Mouse (Mus musculus): ENCODE results near the gene Rab11a. TPM values are rescaled to one million over a fixed set of nuclear protein-coding genes. Genes with fewer than 3 reads are reported as not detected.

Gene Rab11a
- polyA plus RNA-seq, 2 experiments, result 243 to 434 TPM

- H3K4me2 ChIP-seq (replicated peaks; ENCODE audit: low read depth, low read length, severe bottlenecking), result no peak overlapping the region
- ATAC-seq (ENCODE audit: low FRiP score, low read depth), result no peak
Measured at GRCm38 (mm10) chr9:64773254-64773653, 35.7 kb upstream of the Rab11a start.

DNA sequence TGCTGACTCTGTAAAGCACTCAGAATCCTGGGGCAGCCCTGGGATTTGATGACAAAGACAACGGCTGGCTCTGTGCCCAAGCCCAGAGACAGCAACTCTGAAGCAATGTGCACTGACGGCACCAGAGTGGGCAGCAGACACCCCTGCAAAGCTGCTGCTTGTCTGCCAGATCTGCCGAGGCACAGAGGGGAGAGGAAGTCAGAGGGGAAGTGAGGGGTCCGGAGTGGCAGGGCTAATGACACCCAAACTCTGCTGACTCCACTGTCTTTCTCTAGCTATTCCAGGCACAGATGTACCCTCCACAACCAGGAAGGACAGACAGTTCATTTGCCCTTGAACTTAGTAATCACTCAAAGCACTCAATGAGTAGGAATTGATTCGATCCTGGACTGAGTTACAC is 33.7 kb upstream of the Rab11a start:
- ATAC-seq (ENCODE audit: low FRiP score, low read depth) (no peak), DNase-seq (ENCODE audit: low spot score) (no peak)
- Histone ChIP-seq H3K27me3 (ENCODE audit: control insufficient read depth, insufficient read depth, low read length) (no peaks in the 10 kb centered on the region), H3K4me1 (ENCODE audit: control insufficient read depth, insufficient read depth, low read length) (no peaks in the 10 kb centered on the region), H3K9ac (ENCODE audit: low read depth, low read length, severe bottlenecking) (no peak overlapping the region), H3K36me3 (ENCODE audit: control insufficient read depth, insufficient read depth, low read length) (no peaks in the 10 kb centered on the region), H3K4me2 (replicated peaks; ENCODE audit: low read depth, low read length, severe bottlenecking) (no peak overlapping the region), H3K9me3 (ENCODE audit: control insufficient read depth, low read length) (no peaks in the 10 kb centered on the region), H3K27ac (replicated peaks; ENCODE audit: low read depth, low read length) (no peak overlapping the region), H3K4me3 (replicated peaks; ENCODE audit: low read length) (no peak overlapping the region)
- 46% methylated on average over 5 of the region's 5 CpGs for WGBS
- no peak for TF ChIP-seq POLR2A (IDR thresholded peaks at IDR 0.05; ENCODE audit: borderline replicate concordance, extremely low read depth, insufficient read depth, insufficient read length)

More at GRCm38 (mm10) chr9:64773254-64773653, 35.7 kb upstream of the Rab11a start:
- Histone ChIP-seq H3K4me1 (ENCODE audit: control insufficient read depth, insufficient read depth, low read length) (no peaks in the 10 kb centered on the region), H3K9me3 (ENCODE audit: control insufficient read depth, low read length) (no peaks in the 10 kb centered on the region), H3K36me3 (ENCODE audit: control insufficient read depth, insufficient read depth, low read length) (no peaks in the 10 kb centered on the region), H3K27ac (replicated peaks; ENCODE audit: low read depth, low read length) (no peak overlapping the region), H3K4me3 (replicated peaks; ENCODE audit: low read length) (no peak overlapping the region), H3K9ac (ENCODE audit: low read depth, low read length, severe bottlenecking) (no peak overlapping the region), H3K27me3 (ENCODE audit: control insufficient read depth, insufficient read depth, low read length) (no peaks in the 10 kb centered on the region)
- no peak for TF ChIP-seq POLR2A (IDR thresholded peaks at IDR 0.05; ENCODE audit: borderline replicate concordance, extremely low read depth, insufficient read depth, insufficient read length)
- no peak for DNase-seq (ENCODE audit: low spot score)
- 62% methylated on average over 8 of the region's 8 CpGs for WGBS

DNA sequence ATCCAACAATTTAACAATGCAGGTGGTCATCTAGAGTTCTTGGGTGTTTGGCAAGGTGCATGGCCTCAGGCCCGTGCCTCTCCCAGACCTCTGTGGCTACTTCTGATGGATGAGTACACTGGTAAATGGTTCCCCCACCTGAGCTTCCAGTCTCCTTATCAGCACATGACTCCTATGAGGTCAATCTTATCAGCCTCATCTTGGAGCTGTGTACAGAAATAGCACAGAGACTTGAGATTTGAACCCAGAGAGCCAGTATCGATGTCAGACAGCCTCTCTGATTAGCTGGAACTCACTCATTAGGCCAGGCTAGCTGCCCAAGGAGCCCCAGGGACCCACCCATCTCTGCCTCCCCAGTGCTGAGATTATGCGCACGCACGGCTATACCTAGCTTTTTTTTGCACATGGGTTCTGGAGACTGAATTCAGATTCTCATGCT is 32.9 kb upstream of the Rab11a start:
- Histone ChIP-seq H3K27me3 (ENCODE audit: control insufficient read depth, insufficient read depth, low read length) (no peaks in the 10 kb centered on the region), H3K9me3 (ENCODE audit: control insufficient read depth, low read length) (no peaks in the 10 kb centered on the region), H3K9ac (ENCODE audit: low read depth, low read length, severe bottlenecking) (no peak overlapping the region), H3K4me3 (replicated peaks; ENCODE audit: low read length) (no peak overlapping the region), H3K4me1 (ENCODE audit: control insufficient read depth, insufficient read depth, low read length) (no peaks in the 10 kb centered on the region), H3K27ac (replicated peaks; ENCODE audit: low read depth, low read length) (no peak overlapping the region), H3K36me3 (ENCODE audit: control insufficient read depth, insufficient read depth, low read length) (no peaks in the 10 kb centered on the region), H3K4me2 (replicated peaks; ENCODE audit: low read depth, low read length, severe bottlenecking) (no peak overlapping the region)
- WGBS, result 88% methylated on average over 5 of the region's 5 CpGs
- DNase-seq (ENCODE audit: low spot score), result no peak
- ATAC-seq (ENCODE audit: low FRiP score, low read depth), result no peak
- no peak for TF ChIP-seq POLR2A (IDR thresholded peaks at IDR 0.05; ENCODE audit: borderline replicate concordance, extremely low read depth, insufficient read depth, insufficient read length)

DNA sequence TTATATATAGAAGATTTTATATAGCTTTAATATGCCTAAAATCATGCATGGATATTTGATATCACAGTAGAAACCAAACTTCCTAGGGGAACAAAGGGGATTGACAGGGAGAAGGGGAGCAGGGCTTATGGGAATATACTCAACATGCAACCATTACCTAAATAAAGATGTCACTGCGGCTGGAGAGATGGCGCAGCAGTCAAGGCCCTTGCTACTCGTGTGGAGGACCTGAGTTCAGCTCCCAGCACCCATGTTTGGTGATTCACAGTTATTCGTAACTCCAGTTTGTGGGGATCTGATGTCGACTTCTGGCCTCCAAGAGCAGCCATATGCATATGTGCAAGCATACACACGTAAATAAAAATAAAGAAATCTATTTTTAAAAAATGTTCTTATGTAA is 32.4 kb upstream of the Rab11a start:
- WGBS, result 92% methylated on average over 6 of the region's 6 CpGs
- DNase-seq (ENCODE audit: low spot score), result no peak
- Histone ChIP-seq H3K9me3 (ENCODE audit: control insufficient read depth, low read length) (no peaks in the 10 kb centered on the region), H3K4me1 (ENCODE audit: control insufficient read depth, insufficient read depth, low read length) (no peaks in the 10 kb centered on the region), H3K27me3 (ENCODE audit: control insufficient read depth, insufficient read depth, low read length) (no peaks in the 10 kb centered on the region), H3K27ac (replicated peaks; ENCODE audit: low read depth, low read length) (no peak overlapping the region), H3K4me2 (replicated peaks; ENCODE audit: low read depth, low read length, severe bottlenecking) (no peak overlapping the region), H3K4me3 (replicated peaks; ENCODE audit: low read length) (no peak overlapping the region), H3K9ac (ENCODE audit: low read depth, low read length, severe bottlenecking) (no peak overlapping the region), H3K36me3 (ENCODE audit: control insufficient read depth, insufficient read depth, low read length) (no peaks in the 10 kb centered on the region)
- no peak for ATAC-seq (ENCODE audit: low FRiP score, low read depth)
- no peak for TF ChIP-seq POLR2A (IDR thresholded peaks at IDR 0.05; ENCODE audit: borderline replicate concordance, extremely low read depth, insufficient read depth, insufficient read length)

GRCm38 (mm10) chr9:64769066-64769695 is 31.6 kb upstream of the Rab11a start:
- Histone ChIP-seq H3K9me3 (ENCODE audit: control insufficient read depth, low read length) (no peaks in the 10 kb centered on the region), H3K4me2 (replicated peaks; ENCODE audit: low read depth, low read length, severe bottlenecking) (no peak overlapping the region), H3K9ac (ENCODE audit: low read depth, low read length, severe bottlenecking) (no peak overlapping the region), H3K27ac (replicated peaks; ENCODE audit: low read depth, low read length) (no peak overlapping the region), H3K4me1 (ENCODE audit: control insufficient read depth, insufficient read depth, low read length) (no peaks in the 10 kb centered on the region), H3K27me3 (ENCODE audit: control insufficient read depth, insufficient read depth, low read length) (no peaks in the 10 kb centered on the region), H3K4me3 (replicated peaks; ENCODE audit: low read length) (no peak overlapping the region), H3K36me3 (ENCODE audit: control insufficient read depth, insufficient read depth, low read length) (no peaks in the 10 kb centered on the region)
- DNase-seq (ENCODE audit: low spot score) (peak; percentile 58), ATAC-seq (ENCODE audit: low FRiP score, low read depth) (no peak)
- 45% methylated on average over 9 of the region's 9 CpGs for WGBS
- TF ChIP-seq POLR2A (IDR thresholded peaks at IDR 0.05; ENCODE audit: borderline replicate concordance, extremely low read depth, insufficient read depth, insufficient read length), result no peak
